9 mouse cellular contexts compared by ENCODE assay signal in the genomic region with DNA sequence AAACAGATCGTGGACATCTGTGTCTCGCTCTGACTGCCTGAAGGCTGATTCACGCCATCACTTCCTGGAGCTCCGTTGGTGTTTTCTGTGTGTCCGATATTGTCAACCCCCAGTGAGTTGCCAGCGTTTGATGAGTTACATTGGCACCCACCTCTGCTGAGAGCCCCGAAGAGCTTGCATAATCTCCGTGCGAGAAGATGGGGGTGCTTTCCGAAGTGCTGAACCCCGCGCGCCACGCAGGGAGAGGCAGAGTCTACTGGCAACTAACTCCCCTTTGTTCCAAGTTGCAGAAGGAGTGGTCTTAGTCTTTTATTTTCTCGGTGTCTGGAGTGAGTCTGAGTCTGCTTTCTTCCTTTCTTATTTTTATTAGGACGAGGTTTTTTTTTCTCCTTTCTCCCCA. TPM values are rescaled to one million over a fixed set of nuclear protein-coding genes. Genes with fewer than 3 reads are reported as not detected.
DNase-seq lines count a peak whose midpoint lies in the region; ATAC-seq and TF ChIP-seq lines count a peak whose summit lies in the region.
"Had no signal": no experiment of that assay in that cellular context is flagged by ENCODE, and none has a peak within 500 bp of the region (broad histone marks: within the 10 kb centered on the region; RNA-seq: fewer than 3 reads in every experiment).

A gene (minus strand): TSS at position 281 of the 400 bp plus-strand sequence.

- H3K9me3 ChIP-seq in heart, embryonic 11.5 days (replicated peaks; ENCODE audit: control insufficient read depth, low read length): no peaks in the 10 kb centered on the region
- H3K9me3 ChIP-seq in ES-E14 (ENCODE audit: control insufficient read depth, insufficient read depth, low read depth, low read length): no peaks in the 10 kb centered on the region
- H3K9me3 ChIP-seq in forebrain, embryonic 15.5 days: no peaks in the 10 kb centered on the region
- no peaks in the 10 kb centered on the region for H3K9me3 ChIP-seq in limb, embryonic 15.5 days
- H3K9me3 ChIP-seq: G1E had no signal

- peak within 1 kb of the TSS; percentile 41 for H3K4me3 ChIP-seq in heart, embryonic 11.5 days (ENCODE audit: low read depth, low read length)
- H3K4me3 ChIP-seq in ES-E14 (ENCODE audit: insufficient read depth in 1 of 2, low read depth in 1 of 2, low read length in 2 of 2, poor library complexity in 1 of 2, severe bottlenecking in 1 of 2): peak within 1 kb of the TSS; percentile 39 to 49; a peak in 3 of 4 replicates
- H3K4me3 ChIP-seq in forebrain, embryonic 15.5 days: peak within 1 kb of the TSS; percentile 33
- H3K4me3 ChIP-seq in limb, embryonic 15.5 days: peak within 1 kb of the TSS; percentile 37
- peak within 1 kb of the TSS; percentile 41 for H3K4me3 ChIP-seq in small intestine, adult 2 months (ENCODE audit: low read depth, low read length)

- no peak for ATAC-seq in heart, embryonic 11.5 days (replicated peaks; ENCODE audit: insufficient number of reproducible peaks, low FRiP score, low TSS enrichment)
- no peak for ATAC-seq in forebrain, embryonic 15.5 days (replicated peaks)
- ATAC-seq in limb, embryonic 15.5 days (ENCODE audit: insufficient number of reproducible peaks, low FRiP score, low TSS enrichment, low read depth): no peak

- no peak for TF ChIP-seq CTCF in small intestine, adult 2 months (IDR thresholded peaks at IDR 0.05; ENCODE audit: extremely low read depth, insufficient read length, insufficient replicate concordance, low read depth, low read length)

- H3K4me2 ChIP-seq in heart, embryonic 11.5 days: peak within 1 kb of the TSS; percentile 71
- H3K4me2 ChIP-seq in forebrain, embryonic 15.5 days (replicated peaks): peak within 1 kb of the TSS; percentile 46
- H3K4me2 ChIP-seq in limb, embryonic 15.5 days: peak within 1 kb of the TSS; percentile 61

- peaks cover 54% of the 10 kb centered on the region for H3K27me3 ChIP-seq in heart, embryonic 11.5 days (ENCODE audit: control insufficient read depth, insufficient read depth, low read length)
- peaks cover 42% of the 10 kb centered on the region for H3K27me3 ChIP-seq in forebrain, embryonic 15.5 days
- H3K27me3 ChIP-seq in limb, embryonic 15.5 days: peaks cover 55% of the 10 kb centered on the region
- H3K27me3 ChIP-seq in small intestine, adult 2 months (ENCODE audit: control insufficient read depth, insufficient read depth, low read length): peaks cover 22% of the 10 kb centered on the region

- no peak within 1 kb of the TSS for H3K9ac ChIP-seq in heart, embryonic 11.5 days (ENCODE audit: low read depth, low read length)
- H3K9ac ChIP-seq in ES-E14 (ENCODE audit: insufficient read depth, low read depth, low read length, poor library complexity, severe bottlenecking): no peak within 1 kb of the TSS
- peak within 1 kb of the TSS; percentile 29 for H3K9ac ChIP-seq in forebrain, embryonic 15.5 days (replicated peaks)
- H3K9ac ChIP-seq in limb, embryonic 15.5 days: no peak within 1 kb of the TSS

- no peak within 1 kb of the TSS for H3K27ac ChIP-seq in heart, embryonic 11.5 days (ENCODE audit: low read depth, low read length)
- H3K27ac ChIP-seq in ES-E14 (ENCODE audit: insufficient read depth, low read depth, low read length, poor library complexity, severe bottlenecking): no peak within 1 kb of the TSS
- H3K27ac ChIP-seq in forebrain, embryonic 15.5 days (replicated peaks): no peak within 1 kb of the TSS
- no peak within 1 kb of the TSS for H3K27ac ChIP-seq in limb, embryonic 15.5 days
- no peak within 1 kb of the TSS for H3K27ac ChIP-seq in small intestine, adult 2 months (ENCODE audit: insufficient read depth, low read depth, low read length)

- WGBS in heart, embryonic 11.5 days (ENCODE audit: insufficient replicate concordance): 9% methylated on average over 16 of the region's 16 CpGs
- under 1% methylated on average over 16 of the region's 16 CpGs for WGBS in forebrain, embryonic 15.5 days
- whole genome bisulfite sequencing in limb, embryonic 15.5 days: 5% methylated on average over 16 of the region's 16 CpGs
- WGBS in small intestine, adult 2 months: 6% methylated on average over 16 of the region's 16 CpGs

- H3K4me1 ChIP-seq in heart, embryonic 11.5 days (ENCODE audit: control insufficient read depth, insufficient read depth, low read length): peaks cover 11% of the 10 kb centered on the region
- H3K4me1 ChIP-seq in ES-E14 (ENCODE audit: control insufficient read depth in 2 of 2, insufficient read depth in 2 of 2, low read length in 2 of 2, poor library complexity in 1 of 2): peaks cover 0 to 13% of the 10 kb centered on the region in 2 experiments; a peak in 1 of 4 replicates
- peaks cover 22% of the 10 kb centered on the region for H3K4me1 ChIP-seq in forebrain, embryonic 15.5 days
- H3K4me1 ChIP-seq in limb, embryonic 15.5 days: peaks cover 25% of the 10 kb centered on the region
- peaks cover 9% of the 10 kb centered on the region; the same call in 1 of the 2 replicates for H3K4me1 ChIP-seq in small intestine, adult 2 months (ENCODE audit: control insufficient read depth, insufficient read depth, insufficient read length, low read length)

- in situ Hi-C loops in ES-E14 (cut with MboI; ENCODE audit: low sequenced_read_pairs in 2 of 2, unreplicated experiment in 2 of 2): loop anchor here (10.0 to 25.0 kb wide), 2 partner anchors 277 to 350 kb away; a partner anchor contains a TSS

- no peak for TF ChIP-seq POLR2A in small intestine, adult 2 months (IDR thresholded peaks at IDR 0.05; ENCODE audit: low read depth, low read length)

- H3K36me3 ChIP-seq in heart, embryonic 11.5 days (ENCODE audit: control insufficient read depth, insufficient read depth, low read length): no peaks in the 10 kb centered on the region
- no peaks in the 10 kb centered on the region for H3K36me3 ChIP-seq in ES-E14 (ENCODE audit: control insufficient read depth, insufficient read depth, low read length, poor library complexity, severe bottlenecking)
- no peaks in the 10 kb centered on the region for H3K36me3 ChIP-seq in forebrain, embryonic 15.5 days
- H3K36me3 ChIP-seq in limb, embryonic 15.5 days: no peaks in the 10 kb centered on the region
- H3K36me3 ChIP-seq in small intestine, adult 2 months (ENCODE audit: control insufficient read depth, insufficient read depth, low read length): no peaks in the 10 kb centered on the region
- H3K36me3 ChIP-seq: G1E had no signal

- DNase-seq in heart, adult 9 months (ENCODE audit: low spot score in 2 of 2): no peak
- peak; percentile 20 for DNase-seq in ES-E14 (ENCODE audit: low read depth, low spot score)
- no peak for DNase-seq in urinary bladder, postnatal 36 days (ENCODE audit: low spot score in 2 of 2)
- DNase-seq in adipocyte (ENCODE audit: low spot score): no peak

TF ChIP-seq in ES-E14, 5 proteins besides CTCF, POLR2A, EP300 and RAD21:
- TF ChIP-seq MAFK (IDR thresholded peaks at IDR 0.05; ENCODE audit: insufficient read depth, low read depth, low read length) (no peak), ZNF384 (IDR thresholded peaks at IDR 0.05; ENCODE audit: low read depth, low read length) (no peak), HCFC1 (IDR thresholded peaks at IDR 0.05; ENCODE audit: borderline replicate concordance, insufficient read depth, low read length) (no peak), ZC3H11A (IDR thresholded peaks at IDR 0.05; ENCODE audit: borderline replicate concordance, low read depth, low read length) (no peak), CHD2 (IDR thresholded peaks at IDR 0.05; ENCODE audit: low read depth, low read length) (no peak)
TF ChIP-seq in ES-E14: peak in this region for 0.

RNA-seq across cellular contexts. Expression of the gene that starts here (rescaled TPM):
- polyA plus RNA-seq in heart, embryonic 11.5 days (2014; fragmentation: Nextera tagmentation; extraction: Ambion mirVana): 0.25 TPM in 1 of 2 replicates, not detected in the other
- 0.13 and 0.16 TPM in 2 replicates for total RNA-seq in ES-E14 (2012; rRNA removed)
- 1.8 and 2.1 TPM in 2 replicates for polyA plus RNA-seq in forebrain, embryonic 15.5 days (2015; fragmentation: Nextera tagmentation; extraction: Ambion mirVana)
- polyA plus RNA-seq in limb, embryonic 15.5 days (2015; fragmentation: Nextera tagmentation; extraction: Ambion mirVana): 0.50 and 0.74 TPM in 2 replicates
- not detected in 2 replicates for polyA plus RNA-seq in small intestine, adult 2 months (2012; rRNA removed)
- total RNA-seq: G1E had no signal
- polyA plus RNA-seq: G1E had no signal

Comparison
In these comparisons a context has a peak if more than half of its experiments do, and no peak if none do; other contexts are left out.
1. Peak in DNase-seq and H3K4me3 ChIP-seq in ES-E14; RNA of the gene not detected or under 1 TPM.